Mouse (Mus musculus) lung, embryonic 16.5 days (tissue): Measurements from ENCODE around the gene Ttc41. TPM values are rescaled to one million over a fixed set of nuclear protein-coding genes. Genes with fewer than 3 reads are reported as not detected.

Experiments
- ATAC-seq: fragments of 200-750 bp; cut with Nextera tagmentation; 2 replicates; pipeline ENCODE4 v1.8.0; 2017; ENCODE audit warnings: low read depth, mild to moderate bottlenecking, moderate library complexity
- H3K27ac ChIP-seq: fragments of 300-500 bp; sonication (generic); 2 replicates; pipeline ENCODE4 v1.5.1; 2014; ENCODE audit warnings: mild to moderate bottlenecking, control low read depth, low read length
- H3K27me3 ChIP-seq: fragments of 300-500 bp; sonication (generic); 2 replicates; pipeline ENCODE4 v1.6.1; 2014; ENCODE audit warnings: low read depth, low read length, mixed read lengths; ENCODE audit not compliant: control insufficient read depth, insufficient read depth
- H3K36me3 ChIP-seq: fragments of 300-500 bp; sonication (generic); 2 replicates; pipeline ENCODE4 v1.6.1; 2014; ENCODE audit warnings: low read length; ENCODE audit not compliant: control insufficient read depth, insufficient read depth
- H3K4me1 ChIP-seq: fragments of 300-500 bp; sonication (generic); replicated peaks from 2 replicates; pipeline ENCODE4 v1.6.1; 2014; ENCODE audit warnings: low read length, mixed read lengths; ENCODE audit not compliant: control insufficient read depth, insufficient read depth
- H3K4me2 ChIP-seq: fragments of 300-500 bp; sonication (generic); 2 replicates; pipeline ENCODE4 v1.6.1; 2014; ENCODE audit warnings: low read depth, low read length, control low read depth
- H3K4me3 ChIP-seq: fragments of 300-500 bp; sonication (generic); 2 replicates; pipeline ENCODE4 v1.5.1; 2014; ENCODE audit warnings: mild to moderate bottlenecking, low read length, control low read depth
- H3K9ac ChIP-seq: fragments of 300-500 bp; sonication (generic); 2 replicates; pipeline ENCODE4 v1.6.1; 2014; ENCODE audit warnings: low read length, control low read depth
- H3K9me3 ChIP-seq: fragments of 300-500 bp; sonication (generic); 2 replicates; pipeline ENCODE4 v1.6.1; 2016; ENCODE audit warnings: low read length; ENCODE audit not compliant: control insufficient read depth
- WGBS: fragments of 180-500 bp; shearing (Covaris S2); extraction: QIAGEN DNeasy Blood & Tissue Kit; methylation state at CpG from one replicate; pipeline ENCODE4 v1.1.7; 2014; 5-methylcytosine and 5-hydroxymethylcytosine counted together
- polyA plus RNA-seq: library from polyadenylated mRNA; unstranded; fragments of >200 nt; fragmentation: Nextera tagmentation; extraction: Ambion mirVana; gene quantifications from 2 replicates; pipeline ENCODE4 v1.2.1, GENCODE M21; 2015

The Ttc41 gene
- polyA plus RNA-seq, 1 experiment from 2014 or later = 1.3 TPM

DNA sequence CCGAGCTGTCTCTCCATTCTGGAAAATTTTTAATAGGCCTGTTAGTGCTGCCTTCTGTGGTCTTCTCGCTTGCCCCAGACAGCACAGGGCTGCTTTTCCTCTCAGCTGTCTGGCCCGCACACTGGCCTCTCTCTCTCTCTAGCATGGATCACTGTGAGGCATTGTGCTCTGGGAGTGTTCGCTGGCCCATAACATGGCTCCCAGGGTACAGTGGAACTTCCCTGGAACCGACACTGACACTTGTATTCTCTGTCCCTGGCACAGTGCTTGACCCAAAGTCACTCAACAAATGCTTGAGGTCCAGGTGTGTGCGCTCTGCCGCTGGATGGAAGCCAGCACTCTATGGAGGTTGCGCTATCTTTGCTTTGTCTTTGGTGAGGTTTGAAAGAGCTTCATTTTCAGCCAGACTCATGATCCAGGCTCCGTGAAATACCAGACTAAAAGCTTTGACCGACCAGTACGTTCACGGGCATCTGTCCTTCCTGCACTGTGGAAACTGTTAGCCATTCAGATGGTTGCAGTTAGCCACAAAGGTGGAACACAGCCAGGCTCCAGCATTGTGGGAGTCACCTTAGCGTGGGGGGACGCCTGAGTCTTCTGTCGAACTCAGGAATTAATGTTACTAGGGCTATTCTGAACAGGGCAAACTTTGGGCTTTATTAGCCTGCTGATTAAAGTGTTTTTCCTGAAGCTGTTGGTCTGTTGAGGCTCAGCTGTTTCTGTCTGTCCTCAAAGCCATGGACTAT is 102.6 kb downstream of the Ttc41 start:
- H3K9me3 ChIP-seq = no peaks in the 10 kb centered on the region
- no peak for ATAC-seq
- H3K9ac ChIP-seq = no peak overlapping the region
- H3K36me3 ChIP-seq = no peaks in the 10 kb centered on the region
- no peak overlapping the region for H3K4me2 ChIP-seq
- H3K27ac ChIP-seq = no peak overlapping the region
- H3K4me1 ChIP-seq = no peaks in the 10 kb centered on the region
- no peak overlapping the region for H3K4me3 ChIP-seq
- WGBS = 80% methylated on average over 15 of the region's 15 CpGs
- no peaks in the 10 kb centered on the region for H3K27me3 ChIP-seq

DNA sequence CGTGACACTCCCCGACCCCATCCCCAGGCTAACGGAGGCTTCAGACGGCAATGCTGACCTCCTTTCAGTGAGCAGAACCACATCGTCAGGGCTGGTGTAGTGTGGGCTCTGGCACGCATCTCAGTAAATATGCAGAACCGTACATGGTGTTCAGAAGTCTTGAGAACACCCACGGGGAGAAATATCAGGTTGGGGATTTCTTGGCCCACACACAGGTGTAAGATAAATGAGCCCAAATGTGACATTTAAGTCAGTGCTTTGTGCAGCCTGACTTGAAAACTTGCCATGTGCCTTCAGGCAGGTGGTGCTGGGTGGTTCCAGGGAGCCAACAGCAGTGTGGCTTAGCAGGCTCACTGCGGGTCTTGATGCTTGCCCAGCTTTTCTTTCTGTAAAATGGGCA is 104.4 kb downstream of the Ttc41 start:
- Histone ChIP-seq H3K4me3 (no peak overlapping the region), H3K27ac (no peak overlapping the region), H3K9me3 (no peaks in the 10 kb centered on the region), H3K4me1 (no peaks in the 10 kb centered on the region), H3K4me2 (no peak overlapping the region), H3K27me3 (no peaks in the 10 kb centered on the region), H3K9ac (no peak overlapping the region), H3K36me3 (no peaks in the 10 kb centered on the region)
- WGBS = 86% methylated on average over 9 of the region's 9 CpGs
- ATAC-seq = no peak

- Histone ChIP-seq H3K9me3 (no peaks in the 10 kb centered on the region), H3K9ac (no peak overlapping the region), H3K27me3 (no peaks in the 10 kb centered on the region), H3K36me3 (no peaks in the 10 kb centered on the region), H3K4me2 (no peak overlapping the region), H3K4me1 (no peaks in the 10 kb centered on the region), H3K27ac (no peak overlapping the region), H3K4me3 (no peak overlapping the region)
- WGBS = 92% methylated on average over 5 of the region's 5 CpGs
- no peak for ATAC-seq
Measured at GRCm38 (mm10) chr10:86810612-86811011, 105.0 kb downstream of the Ttc41 start.

DNA sequence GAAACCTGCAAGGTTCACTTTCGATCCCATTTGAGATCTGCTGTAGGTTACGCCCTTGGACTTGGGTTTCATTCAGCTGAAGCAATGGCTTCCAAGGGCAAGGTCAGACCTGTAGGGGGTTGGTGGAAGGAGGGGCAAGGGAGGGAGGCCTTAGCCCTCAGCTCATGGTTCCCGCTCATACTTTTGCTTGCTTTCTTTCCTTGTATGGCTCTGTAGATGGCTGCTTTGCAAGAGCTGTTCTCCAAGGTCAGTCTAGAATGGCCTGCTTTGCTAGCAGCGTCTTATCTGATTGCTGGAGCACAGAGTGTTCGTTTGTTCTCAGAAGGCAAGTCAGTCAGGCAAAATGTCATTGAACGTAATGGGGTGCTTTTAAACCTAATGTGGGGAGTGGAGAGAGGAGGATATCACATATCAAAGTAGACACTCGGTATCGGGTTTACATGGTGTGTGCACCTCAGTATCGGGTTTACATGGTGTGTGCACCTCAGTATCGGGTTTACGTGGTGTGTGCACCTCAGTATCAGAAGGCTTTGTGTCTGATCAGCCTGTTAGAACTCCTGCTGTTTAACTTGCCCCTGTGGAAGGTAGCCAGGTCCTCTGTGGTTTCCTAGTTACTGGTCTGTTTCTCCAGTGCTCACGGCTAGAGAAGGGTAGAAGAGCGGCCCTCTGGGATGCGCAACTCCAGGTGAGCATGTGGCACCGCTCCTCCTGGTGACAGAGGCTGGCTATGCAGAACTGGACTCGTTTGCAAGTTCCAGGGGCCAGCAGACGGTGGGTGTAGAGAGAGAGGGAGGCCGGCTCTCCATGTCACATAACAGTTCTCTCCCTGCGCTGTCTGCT is 108.9 kb downstream of the Ttc41 start:
- WGBS = 53% methylated on average over 19 of the region's 19 CpGs
- Histone ChIP-seq H3K4me2 (no peak overlapping the region), H3K4me3 (no peak overlapping the region), H3K27ac (no peak overlapping the region), H3K36me3 (no peaks in the 10 kb centered on the region), H3K27me3 (no peaks in the 10 kb centered on the region), H3K9ac (no peak overlapping the region), H3K4me1 (peaks cover 2% of the 10 kb centered on the region; the same call in 1 of the 2 replicates), H3K9me3 (no peaks in the 10 kb centered on the region)
- ATAC-seq = peak; percentile 41

DNA sequence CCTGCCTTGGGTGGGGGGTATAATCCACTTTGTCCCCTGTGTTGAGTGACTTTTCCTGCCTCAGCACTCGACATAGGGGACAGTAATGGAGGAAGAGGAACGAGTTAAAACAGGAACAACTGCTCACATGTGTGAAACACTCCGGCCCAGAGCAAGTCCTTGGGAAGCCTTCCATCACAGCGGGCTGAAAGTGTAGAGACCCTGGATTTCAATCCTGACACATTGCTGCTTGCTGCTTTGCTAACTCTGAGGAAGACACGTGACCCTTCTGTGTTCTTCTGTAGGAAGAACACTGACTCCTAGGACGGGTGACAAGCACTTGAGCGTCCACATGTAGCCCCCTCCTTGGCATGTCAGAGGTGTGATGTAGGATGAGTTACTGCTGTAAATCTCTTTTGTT is 109.5 kb downstream of the Ttc41 start:
- ATAC-seq = no peak
- WGBS = 65% methylated on average over 7 of the region's 7 CpGs
- no peak overlapping the region for H3K27ac ChIP-seq

GRCm38 (mm10) chr10:86819649-86820165 is 114.1 kb downstream of the Ttc41 start:
- no peak overlapping the region for H3K4me3 ChIP-seq
- H3K9ac ChIP-seq = no peak overlapping the region; the same call in none of the 2 replicates
- H3K4me2 ChIP-seq = no peak overlapping the region
- 0 out of 2 replicates have a peak, but pooled peaks cover 5% of the 10 kb centered on the region for H3K36me3 ChIP-seq
- H3K9me3 ChIP-seq = no peaks in the 10 kb centered on the region
- H3K27ac ChIP-seq = peak overlapping the region; percentile 28
- WGBS = 37% methylated on average over 8 of the region's 8 CpGs
- no peaks in the 10 kb centered on the region for H3K27me3 ChIP-seq
- peaks cover 6% of the 10 kb centered on the region; the same call in 1 of the 2 replicates for H3K4me1 ChIP-seq
- ATAC-seq = peak; percentile 52

More for the DNA sequence above, 109.5 kb downstream of the Ttc41 start:
- no peaks in the 10 kb centered on the region for H3K27me3 ChIP-seq
- H3K4me1 ChIP-seq = peaks cover 6% of the 10 kb centered on the region; the same call in 1 of the 2 replicates
- H3K4me3 ChIP-seq = no peak overlapping the region
- H3K9me3 ChIP-seq = no peaks in the 10 kb centered on the region
- no peak overlapping the region for H3K9ac ChIP-seq
- H3K36me3 ChIP-seq = no peaks in the 10 kb centered on the region
- no peak overlapping the region for H3K4me2 ChIP-seq

- Histone ChIP-seq H3K4me3 (no peak overlapping the region), H3K4me2 (no peak overlapping the region), H3K36me3 (peaks cover 5% of the 10 kb centered on the region; the same call in 1 of the 2 replicates), H3K27me3 (no peaks in the 10 kb centered on the region), H3K9ac (no peak overlapping the region), H3K27ac (no peak overlapping the region), H3K9me3 (no peaks in the 10 kb centered on the region), H3K4me1 (peaks cover 6% of the 10 kb centered on the region; the same call in 1 of the 2 replicates)
- no peak for ATAC-seq
- 91% methylated on average over 7 of the region's 7 CpGs for WGBS
Measured at GRCm38 (mm10) chr10:86821014-86821413, 115.4 kb downstream of the Ttc41 start.

GRCm38 (mm10) chr10:86824093-86824492 is 118.5 kb downstream of the Ttc41 start:
- Histone ChIP-seq H3K27ac (no peak overlapping the region), H3K27me3 (no peaks in the 10 kb centered on the region), H3K4me3 (no peak overlapping the region), H3K4me2 (no peak overlapping the region), H3K4me1 (peaks cover 6% of the 10 kb centered on the region; the same call in 1 of the 2 replicates), H3K36me3 (peaks cover 5% of the 10 kb centered on the region; the same call in 1 of the 2 replicates), H3K9ac (no peak overlapping the region), H3K9me3 (no peaks in the 10 kb centered on the region; the same call in 1 of the 2 replicates)
- 85% methylated on average over 6 of the region's 6 CpGs for WGBS
- no peak for ATAC-seq

- WGBS = 88% methylated on average over 14 of the region's 14 CpGs
- peaks cover under 1% of the 10 kb centered on the region; the same call in 1 of the 2 replicates for H3K4me1 ChIP-seq
- H3K36me3 ChIP-seq = peaks cover 5% of the 10 kb centered on the region; the same call in 1 of the 2 replicates
- no peaks in the 10 kb centered on the region for H3K27me3 ChIP-seq
- no peak overlapping the region for H3K4me2 ChIP-seq
- H3K9ac ChIP-seq = no peak overlapping the region
- H3K9me3 ChIP-seq = no peaks in the 10 kb centered on the region; the same call in 1 of the 2 replicates
- no peak for ATAC-seq
- peak overlapping the region; percentile 92 for H3K27ac ChIP-seq
- H3K4me3 ChIP-seq = no peak overlapping the region
Measured at GRCm38 (mm10) chr10:86824871-86825270, 119.3 kb downstream of the Ttc41 start.
